Mouse (Mus musculus): ENCODE results near the gene Kat14.
"Not testable (repeated sequence)": the region's sequence is repeated elsewhere in the genome, so short reads cannot be mapped to it uniquely, and the experiment has no call there.

Kat14 gene

DNA sequence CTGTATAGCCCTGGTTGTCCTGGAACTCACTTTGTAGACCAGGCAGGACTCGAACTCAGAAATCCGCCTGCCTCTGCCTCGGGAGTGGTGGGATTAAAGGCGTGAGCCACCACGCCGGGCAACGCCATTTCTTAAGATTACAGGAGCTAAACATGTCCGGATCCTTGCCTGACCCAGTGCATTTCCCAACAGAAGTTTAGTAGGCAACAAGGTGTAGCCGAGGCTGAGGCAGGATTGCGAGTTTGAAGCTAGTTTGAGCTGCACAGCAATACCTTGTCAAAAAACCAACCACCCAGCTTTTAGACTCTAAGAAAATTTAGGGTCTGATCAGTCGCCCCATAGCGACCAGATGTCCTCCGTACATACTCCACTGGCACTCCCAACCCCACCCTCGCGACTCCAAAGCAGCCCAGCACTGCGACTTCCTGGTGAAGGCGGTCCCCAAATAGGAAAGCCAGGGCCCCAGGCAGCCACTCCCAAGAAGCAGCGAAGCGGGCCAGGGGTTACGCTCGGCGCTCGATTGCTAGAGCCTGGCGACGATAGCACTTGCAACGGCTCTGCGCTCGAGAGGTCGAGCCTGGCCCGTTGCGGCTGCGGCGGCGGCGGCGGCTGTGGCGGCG lies at the start of gene Kat14, which contains the start of gene Pet117:
Gene Kat14, plus strand, starts transcription at position 584 of the 620 bp plus-strand sequence.
Gene Pet117, plus strand, starts transcription at position 597 of the 620 bp plus-strand sequence.
- DNase-seq (ENCODE audit: low read depth, low spot score), result peak; percentile 95

DNA sequence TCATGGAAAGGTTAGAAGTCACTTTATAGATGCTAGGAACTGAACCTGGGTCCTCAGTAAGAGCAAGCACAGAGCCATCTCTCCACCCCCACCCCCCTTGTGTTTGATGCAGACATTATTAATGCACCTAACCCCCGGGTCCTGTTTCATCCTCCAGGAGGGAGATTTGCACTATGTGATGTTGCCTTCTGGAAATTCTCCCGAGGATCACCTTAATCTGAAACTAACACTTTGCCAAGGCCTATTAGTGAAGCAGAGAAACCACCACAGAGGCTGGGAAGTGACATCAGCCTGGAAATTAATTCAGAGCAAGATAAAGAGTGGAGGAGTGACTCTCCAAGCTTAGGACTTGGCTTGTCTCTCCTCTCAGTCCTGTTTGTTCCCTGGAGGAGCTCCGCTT lies 44.6 kb upstream of the Kat14 start:
- no peak for DNase-seq (ENCODE audit: low read depth, low spot score)

DNA sequence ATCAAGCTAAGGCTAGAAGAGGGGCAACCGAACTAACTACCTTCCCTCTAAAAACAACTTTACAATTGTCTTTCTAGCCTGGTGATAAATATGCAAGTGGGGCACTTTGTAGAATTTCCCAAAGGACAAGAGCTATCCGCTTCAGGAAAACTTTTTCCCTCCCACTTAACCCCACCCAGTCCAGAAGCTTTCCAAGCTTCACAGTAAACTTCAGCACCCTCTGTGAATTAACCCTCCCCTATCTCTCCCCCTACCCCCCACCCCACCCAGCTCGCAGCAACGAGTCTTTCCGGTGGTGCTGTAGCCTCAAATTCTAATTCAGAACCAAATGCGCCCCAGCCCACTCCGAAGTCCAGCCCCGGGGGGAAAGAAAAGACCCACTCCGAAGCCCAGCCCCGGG lies 39.3 kb upstream of the Kat14 start:
- DNase-seq (ENCODE audit: low read depth, low spot score), result no peak

DNA sequence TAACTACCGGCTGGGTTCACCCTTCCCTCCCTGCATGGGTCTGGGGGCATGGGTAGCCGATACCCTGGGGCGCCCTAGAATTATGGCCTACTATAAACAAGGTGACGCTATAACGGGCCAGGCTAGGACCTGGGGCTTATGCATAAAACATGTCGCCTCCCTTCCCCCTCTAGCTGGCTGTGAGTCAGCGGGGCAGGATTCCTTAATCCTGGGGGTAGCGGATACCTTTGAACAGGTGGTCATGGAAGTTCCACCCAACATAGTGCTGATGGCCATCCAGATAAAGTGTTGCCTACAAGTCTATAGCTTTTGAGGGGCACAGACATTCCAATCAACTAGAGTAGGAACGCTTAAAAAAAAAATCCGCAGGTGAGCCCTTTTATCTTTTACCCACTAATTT lies 38.8 kb upstream of the Kat14 start:
- DNase-seq (ENCODE audit: low read depth, low spot score), result no peak

DNA sequence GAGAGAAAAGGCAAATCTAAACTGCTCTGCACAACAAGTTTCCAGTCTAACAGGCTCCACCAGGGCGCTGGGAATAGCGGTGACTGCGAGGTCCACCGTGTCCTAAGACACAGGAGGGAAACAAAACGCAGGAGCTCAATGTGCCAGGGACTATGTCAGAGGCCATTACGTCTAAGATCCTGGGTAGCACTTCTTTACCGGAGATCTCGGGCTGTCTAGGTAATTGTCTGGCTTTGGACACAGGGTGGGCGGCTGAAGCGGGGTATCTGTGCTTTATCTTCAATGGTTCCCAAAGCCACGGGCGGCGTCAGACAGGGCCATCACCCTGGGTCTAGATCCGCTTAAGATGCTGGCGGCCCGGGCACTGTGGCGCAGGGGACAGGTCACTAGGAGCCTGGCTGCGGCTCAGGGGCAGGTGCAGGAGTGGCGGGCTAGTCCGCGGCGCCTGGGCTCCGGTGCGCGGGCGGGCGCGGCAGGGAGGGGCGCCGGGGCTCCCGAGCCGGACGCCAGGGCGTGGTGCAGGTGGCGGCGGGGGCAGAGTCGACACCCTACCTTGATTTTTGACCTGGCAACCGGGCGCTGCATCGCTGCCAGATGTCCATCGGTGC lies 38.3 kb upstream of the Kat14 start:
- no peak for DNase-seq (ENCODE audit: low read depth, low spot score)

DNA sequence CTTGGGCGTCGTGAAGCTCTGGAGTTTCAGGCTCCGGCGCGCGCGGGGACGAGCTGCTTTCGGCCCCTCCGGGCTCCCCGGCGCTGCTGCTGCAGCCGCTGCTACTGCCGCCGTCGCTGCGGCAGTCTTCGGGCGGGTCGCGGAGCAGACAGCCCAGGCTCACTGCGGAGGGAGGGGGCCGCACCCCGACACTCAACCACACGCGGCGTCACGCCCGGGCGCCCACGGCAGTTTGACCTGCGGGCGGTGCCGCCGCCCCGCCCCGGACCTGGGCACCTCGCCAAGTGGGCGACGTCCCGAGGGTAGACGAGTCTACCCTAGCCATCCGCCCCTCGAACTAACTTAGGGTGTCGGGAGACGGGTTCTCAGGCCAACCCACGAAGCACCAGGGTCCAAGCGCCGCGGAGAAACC lies 37.8 kb upstream of the Kat14 start:
- DNase-seq (ENCODE audit: low read depth, low spot score), result peak; percentile 48

DNA sequence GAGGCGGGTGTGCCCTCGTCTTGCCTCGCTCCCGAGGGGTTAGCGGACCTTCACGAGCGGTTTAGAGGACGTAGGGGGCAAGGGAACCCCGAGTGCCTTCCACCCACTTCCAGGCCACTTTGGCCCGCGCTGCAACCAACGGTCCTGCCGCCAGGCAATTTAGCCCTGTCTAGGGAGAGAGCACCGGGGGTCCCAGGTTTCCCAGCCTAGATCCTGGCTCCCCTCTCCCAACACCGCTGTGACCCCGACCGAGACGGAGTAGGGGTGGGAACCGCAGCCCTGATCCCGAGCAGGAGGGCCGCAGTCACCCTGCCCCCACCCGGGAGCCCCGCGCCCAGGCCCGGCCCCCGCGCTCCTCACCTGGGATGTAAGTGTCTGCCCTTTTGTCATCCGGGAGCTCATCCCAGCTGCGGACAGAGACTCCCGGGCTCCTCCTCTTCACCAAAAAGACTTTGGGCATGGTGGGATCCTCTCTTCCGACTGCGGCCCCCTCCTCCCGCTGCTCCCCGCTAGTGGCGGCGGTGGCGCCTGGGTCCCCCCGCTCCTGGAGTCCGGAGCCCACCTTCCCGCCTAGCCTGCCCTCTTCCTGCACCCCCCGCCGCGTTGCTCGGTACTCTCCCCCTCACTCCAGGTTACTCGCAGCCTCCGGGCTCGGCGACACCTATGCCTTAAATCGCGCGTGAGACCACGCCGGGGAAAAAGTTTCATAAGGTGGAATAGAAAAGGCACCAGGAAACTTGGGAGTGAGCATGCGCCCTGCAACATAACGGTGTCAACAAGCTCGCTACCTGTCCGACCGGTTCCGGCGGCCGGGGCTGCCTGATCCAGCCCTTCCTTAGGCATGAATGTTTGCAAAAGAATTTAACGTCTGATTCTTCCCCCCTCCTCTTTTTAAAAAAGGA lies 37.1 kb upstream of the Kat14 start, which contains the start of gene Ovol2:
Gene Ovol2, minus strand, starts transcription at position 746 of the 902 bp plus-strand sequence.
- no peak for DNase-seq (ENCODE audit: low read depth, low spot score)

DNA sequence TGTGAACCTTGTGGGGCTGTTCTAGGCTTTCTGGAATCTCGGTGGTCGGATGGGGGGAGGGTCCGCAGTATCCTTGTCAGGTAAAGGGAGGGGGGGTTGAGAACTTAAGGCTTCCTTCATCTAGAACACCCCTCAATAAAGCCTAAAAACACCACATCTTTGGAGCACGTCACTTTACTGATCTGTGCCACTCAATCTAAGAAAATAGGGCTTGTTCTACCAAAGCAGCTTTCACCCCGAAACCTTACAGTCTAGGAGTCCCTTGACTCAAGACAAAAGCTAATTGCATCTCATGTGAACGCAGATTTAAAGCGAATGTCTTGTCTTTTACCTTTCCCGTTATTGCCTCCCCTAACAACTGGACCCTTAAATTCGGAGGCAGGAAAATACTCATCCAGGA lies 36.3 kb upstream of the Kat14 start:
- DNase-seq (ENCODE audit: low read depth, low spot score), result no peak

DNA sequence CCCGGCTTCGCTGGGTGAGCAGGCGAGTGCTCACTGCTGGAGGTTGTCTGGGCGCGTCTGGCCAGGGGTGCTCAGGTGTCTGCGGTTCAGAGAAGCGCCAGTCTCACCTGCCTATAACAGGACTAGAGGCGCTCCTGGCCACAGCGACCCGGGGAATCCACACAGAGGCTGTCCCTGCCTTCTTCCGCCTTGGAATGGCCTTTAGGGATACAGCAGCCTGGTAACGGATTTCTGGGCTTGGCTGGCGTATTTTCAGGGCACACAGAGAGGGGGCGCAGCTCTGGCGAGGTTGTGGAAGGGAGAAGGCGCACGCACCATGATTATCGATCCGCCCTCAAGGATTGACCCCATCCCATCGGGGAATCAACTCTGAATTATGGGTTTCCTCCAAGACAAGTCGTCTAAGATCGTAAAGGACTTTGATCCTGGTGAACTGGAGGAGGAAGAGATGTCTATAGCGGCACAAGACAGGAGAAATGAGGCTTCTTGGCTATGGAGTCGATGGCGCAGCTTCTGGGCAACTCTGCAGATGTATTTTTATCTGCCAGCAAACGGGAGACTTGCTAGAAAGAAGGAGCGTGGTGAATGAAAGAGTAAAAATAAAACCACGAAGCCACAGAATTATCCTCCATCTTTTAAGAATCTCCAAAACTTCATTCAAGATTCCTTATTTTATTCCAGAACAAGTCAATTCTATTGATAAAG lies 35.5 kb upstream of the Kat14 start:
- no peak for DNase-seq (ENCODE audit: low read depth, low spot score)

DNA sequence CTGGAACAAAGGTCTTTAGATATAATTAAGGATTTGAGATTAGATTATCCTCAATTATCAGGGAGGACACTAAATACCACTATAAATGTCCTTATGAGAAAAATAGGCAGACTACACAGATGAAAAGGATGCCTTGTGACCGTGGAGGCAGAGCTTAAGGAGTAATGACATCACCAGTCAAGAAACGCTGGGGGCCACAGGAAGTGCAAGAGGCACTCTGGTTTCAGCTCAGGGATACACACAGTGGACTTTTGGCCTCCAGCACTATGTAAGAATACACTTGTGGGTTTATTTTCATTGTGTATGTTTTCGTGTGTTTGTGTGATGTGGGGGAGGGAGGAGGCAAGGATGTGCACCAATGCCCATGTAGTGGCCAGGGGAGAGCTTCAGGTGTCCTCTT lies 31.6 kb upstream of the Kat14 start:
- no peak for DNase-seq (ENCODE audit: low read depth, low spot score)

DNA sequence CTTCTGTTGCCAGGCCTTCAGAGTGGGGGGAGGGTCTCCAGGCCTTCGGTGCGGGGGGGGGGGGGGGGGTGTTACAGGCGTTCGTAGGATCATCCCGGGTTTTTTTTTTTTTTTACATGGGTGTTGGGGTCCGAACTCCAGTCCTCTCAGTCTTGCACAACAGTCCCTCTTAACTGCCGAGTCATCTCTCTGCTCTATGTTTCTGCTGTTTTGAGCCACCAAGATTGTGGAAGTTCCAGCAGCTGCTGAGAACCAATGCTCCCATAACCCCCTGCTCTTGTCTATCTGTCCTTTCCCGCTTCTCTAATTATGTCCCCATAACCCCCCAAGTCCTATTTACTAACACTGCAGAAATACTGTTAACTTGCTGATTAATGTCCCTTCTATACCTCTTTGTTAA lies 31.1 kb upstream of the Kat14 start:
- no peak for DNase-seq (ENCODE audit: low read depth, low spot score)

DNA sequence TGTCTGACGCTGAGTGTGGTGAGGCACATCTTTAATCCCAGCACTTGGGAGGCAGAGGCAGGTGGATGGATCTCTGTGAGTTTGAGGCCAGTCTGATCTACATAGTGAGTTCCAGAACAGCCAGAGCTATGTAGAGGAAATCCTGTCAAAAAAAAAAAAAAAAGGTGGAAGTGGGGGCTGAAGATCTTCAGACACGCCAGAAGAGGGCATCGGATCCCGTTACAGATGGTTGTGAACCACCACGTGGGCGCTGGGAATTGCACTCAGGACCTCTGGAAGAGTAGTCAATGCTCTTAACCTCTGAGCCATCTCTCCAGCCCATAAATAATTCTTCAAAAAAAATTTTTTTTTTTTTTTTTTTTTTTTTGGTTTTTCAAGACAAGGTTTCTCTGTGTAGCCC lies 30.6 kb upstream of the Kat14 start:
- DNase-seq (ENCODE audit: low read depth, low spot score), result not testable (repeated sequence)

DNA sequence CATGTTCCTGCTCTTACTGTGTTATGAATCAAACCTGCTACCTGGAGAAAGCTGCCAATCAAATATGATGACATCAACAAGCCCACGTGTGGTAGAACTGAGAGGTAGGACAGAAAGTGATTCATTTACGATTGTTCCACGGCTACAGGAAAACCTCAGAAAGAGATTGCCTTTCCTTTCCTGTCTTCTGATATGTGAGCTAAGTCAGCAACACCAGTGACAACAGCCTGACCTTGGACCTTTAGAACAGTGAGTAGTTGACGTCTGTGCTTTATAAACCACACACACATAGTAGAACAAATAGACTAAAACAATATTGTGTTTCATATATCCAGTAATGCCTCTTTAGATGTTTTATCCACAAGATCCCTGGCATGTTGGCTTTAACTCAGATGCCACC lies 25.6 kb upstream of the Kat14 start:
- peak; percentile 36 for DNase-seq (ENCODE audit: low read depth, low spot score)

DNA sequence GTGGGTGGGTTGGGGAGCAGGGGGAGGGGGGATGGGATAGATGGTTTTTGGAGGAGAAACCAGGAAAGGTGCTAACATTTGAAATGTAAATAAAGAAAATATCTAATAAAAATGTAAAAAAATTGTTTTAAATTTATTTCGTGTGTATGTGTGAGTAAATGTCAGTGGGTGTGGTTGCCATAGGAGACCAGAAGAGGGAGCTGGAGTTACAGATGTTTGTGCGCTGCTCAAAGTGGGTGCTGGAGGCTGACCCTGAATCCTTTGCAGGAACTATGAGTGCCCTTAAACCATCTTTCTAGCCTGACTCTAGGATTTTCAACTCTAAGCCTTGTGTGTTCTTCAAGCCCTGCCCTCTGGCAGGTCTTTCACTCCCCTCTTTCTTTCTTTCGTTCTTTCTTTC lies 20.3 kb upstream of the Kat14 start:
- DNase-seq (ENCODE audit: low read depth, low spot score), result no peak

DNA sequence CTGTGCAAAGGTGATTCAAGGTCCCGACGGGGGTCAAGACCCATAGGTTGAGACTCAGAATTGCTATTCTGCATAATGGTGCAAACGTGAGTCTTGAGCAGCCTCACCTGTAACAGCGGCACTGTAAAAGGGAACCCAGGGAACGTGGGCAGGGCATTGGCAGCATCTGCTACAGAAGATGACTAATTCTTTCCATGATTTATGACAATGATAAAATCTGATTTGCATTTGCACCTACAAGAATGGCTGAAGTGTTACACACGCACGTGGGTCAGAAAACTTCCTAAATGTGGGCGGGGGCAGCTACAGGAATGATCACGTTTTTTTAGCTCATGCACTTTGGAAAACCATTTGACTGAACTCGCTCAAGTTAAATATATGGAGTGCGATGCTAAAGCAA lies 15.9 kb upstream of the Kat14 start:
- DNase-seq (ENCODE audit: low read depth, low spot score), result peak; percentile 31

DNA sequence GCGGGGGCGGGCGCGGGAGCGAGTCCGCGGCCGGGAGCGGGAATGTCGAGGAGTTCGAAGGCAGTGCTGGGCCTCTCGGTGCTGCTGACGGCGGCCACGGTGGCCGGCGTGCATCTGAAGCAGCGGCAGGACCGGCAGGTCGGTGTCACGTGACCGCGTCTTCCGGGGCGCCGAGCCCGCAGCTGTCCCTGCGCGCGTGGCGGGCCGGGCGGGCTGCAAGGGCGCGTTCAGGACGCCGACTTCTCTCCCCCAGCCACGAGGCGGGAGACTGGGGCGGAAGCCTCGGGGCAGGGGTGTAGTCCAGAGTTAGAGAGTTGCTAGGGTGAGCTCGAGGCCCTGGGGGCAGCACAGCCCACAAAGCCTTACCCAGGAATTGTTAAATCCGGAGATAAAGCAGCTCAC lies 238 bp downstream of the Kat14 start:
- peak; percentile 87 for DNase-seq (ENCODE audit: low read depth, low spot score)

DNA sequence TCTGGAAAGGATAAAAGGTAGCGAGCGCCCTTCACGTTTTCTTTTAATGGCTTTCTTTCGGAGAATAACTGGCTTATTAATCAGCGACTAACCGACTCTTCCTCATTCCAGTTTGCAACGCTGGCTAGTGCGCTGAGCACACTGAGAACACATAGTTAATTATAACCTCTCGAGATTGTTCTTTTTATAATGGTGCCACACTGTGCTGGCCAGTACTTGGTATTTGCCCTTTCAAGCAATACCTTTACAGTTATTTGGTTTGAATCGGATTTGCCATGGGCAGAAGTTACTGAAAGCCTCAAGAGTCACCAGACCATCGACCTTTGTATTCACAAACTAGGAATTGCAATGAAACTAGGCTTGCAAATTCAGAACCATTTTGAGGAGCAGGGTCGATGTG lies 728 bp downstream of the Kat14 start:
- DNase-seq (ENCODE audit: low read depth, low spot score), result no peak

DNA sequence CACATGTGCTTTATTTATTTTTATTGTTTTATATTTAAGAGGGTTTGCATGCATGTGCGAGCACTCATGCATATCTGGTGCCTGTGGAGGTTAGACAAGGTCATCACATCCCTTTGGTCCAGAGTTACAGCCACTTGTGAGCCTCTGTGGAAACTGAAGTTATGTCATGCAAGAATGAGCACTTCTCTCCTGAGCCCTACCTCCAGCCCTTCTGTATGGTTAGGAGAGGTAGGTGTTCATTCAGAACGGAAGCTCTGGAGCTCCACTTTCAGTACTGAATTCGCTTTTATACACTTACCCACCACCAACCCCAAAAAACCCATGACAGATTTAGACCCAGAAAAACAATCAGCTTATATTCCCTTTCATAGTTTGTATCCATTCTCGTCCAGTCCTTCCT lies 2.8 kb downstream of the Kat14 start:
- DNase-seq (ENCODE audit: low read depth, low spot score), result no peak

DNA sequence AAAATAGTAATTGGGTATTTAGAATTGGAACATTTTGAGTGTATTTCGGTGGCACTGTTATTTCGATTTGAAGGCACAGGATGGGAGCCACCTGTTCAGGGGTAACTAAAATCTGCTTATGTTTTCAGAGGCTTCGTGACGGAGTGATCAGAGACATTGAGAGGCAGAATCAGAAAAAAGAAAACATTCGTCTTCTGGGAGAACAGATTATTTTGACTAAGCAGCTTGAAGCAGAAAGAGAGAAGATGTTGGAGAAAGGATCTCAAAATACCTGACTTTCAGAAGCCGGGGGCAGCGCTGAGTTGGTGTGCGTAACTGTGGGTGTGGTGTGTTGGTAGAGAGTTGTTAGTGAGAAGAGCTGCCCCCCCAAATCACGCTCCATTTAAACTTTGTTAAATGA lies 4.3 kb downstream of the Kat14 start:
- no peak for DNase-seq (ENCODE audit: low read depth, low spot score)

DNA sequence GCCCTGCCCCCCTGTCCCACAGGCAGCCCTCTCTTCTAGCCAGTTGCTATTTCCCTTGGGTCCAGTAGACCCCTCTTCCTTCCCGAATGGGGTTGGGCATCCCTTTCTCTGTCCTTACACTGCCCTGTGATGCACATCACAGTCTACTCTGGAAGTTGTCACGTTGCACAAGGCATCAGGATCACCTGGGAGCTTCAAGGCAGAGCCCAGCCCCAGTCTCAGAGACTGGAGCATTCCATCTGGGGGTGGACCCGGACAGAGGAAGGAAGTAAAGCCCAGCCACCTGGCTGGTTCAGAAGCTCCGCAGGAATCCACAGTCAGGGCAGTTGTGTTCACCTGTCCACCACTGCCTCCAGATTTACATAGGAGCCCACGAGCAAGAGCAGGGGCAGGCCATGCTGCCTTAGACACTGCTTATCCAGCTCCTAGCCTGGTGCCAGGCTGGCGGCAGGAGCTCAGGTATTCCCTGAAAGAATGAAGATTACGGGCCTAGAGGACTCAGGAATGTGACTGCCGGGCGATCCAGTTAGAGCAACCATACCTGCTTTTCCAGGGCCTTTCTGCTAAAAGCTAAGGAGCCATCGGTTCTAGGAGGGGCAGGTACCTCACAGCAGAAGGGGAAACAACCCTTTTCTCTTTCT lies 6.4 kb downstream of the Kat14 start:
- DNase-seq (ENCODE audit: low read depth, low spot score), result no peak

DNA sequence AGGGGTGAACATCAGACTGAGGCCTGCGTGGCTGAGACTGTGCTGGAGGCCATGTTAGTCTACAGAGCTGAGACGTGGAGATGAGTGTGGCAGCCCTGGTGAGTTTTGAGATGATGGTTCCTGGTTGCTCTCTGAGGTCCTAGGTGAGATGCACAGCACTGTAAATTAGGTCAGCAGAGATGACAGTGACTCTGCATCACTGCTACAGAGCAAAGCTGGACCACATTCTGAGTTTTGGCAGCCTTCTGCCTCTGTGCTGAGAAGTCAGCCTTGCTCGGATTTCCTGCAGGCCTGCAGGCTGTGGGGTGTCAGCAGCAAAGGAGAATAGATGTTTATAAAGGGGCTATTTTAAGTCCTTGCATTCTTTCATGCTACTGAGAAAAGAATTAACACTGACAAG lies 12.5 kb downstream of the Kat14 start:
- DNase-seq (ENCODE audit: low read depth, low spot score), result no peak
